Mouse (Mus musculus): ENCODE measurements around the gene Stat6. TPM values are rescaled to one million over a fixed set of nuclear protein-coding genes. Genes with fewer than 3 reads are reported as not detected.
A peak's percentile ranks its signal among the peaks of the same experiment; 100 is the strongest.
"Not testable (repeated sequence)": the region's sequence is repeated elsewhere in the genome, so short reads cannot be mapped to it uniquely, and the experiment has no call there.

The Stat6 gene
- total RNA-seq, 2 experiments from 2014 or later: 41.7 to 42.1 TPM

DNA sequence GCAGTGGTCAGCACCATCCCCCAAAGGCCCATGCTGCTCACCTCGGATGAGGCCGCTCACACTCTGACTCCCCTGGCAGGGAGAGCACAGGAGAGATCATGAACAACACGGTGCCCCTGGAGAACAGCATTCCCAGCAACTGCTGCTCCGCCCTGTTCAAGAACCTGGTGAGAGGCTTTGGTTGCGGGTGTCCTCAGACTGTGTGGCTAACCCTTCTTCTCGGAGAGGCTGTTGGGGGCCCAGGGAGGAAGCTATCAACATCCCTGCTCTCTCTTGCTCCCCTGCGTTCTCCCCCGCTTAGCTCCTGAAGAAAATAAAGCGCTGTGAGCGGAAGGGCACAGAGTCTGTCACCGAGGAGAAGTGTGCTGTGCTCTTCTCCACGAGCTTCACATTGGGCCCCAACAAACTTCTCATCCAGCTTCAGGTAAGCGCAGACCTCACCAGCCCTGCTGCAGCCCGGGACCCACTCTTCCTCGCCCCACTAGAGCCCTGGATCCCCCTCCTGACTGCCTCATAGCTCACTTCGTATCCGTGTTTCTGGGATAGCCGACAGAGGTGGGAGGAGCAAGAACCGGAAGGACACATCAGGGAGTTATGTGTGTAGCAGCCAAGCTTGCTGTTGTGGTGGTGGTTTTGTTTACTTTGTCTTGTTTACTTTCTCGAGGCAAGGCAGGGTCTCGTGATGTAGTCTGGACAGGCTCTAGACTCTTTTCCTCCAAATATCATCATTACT is 10.3 kb downstream of the Stat6 start:
- no peak for DNase-seq

DNA sequence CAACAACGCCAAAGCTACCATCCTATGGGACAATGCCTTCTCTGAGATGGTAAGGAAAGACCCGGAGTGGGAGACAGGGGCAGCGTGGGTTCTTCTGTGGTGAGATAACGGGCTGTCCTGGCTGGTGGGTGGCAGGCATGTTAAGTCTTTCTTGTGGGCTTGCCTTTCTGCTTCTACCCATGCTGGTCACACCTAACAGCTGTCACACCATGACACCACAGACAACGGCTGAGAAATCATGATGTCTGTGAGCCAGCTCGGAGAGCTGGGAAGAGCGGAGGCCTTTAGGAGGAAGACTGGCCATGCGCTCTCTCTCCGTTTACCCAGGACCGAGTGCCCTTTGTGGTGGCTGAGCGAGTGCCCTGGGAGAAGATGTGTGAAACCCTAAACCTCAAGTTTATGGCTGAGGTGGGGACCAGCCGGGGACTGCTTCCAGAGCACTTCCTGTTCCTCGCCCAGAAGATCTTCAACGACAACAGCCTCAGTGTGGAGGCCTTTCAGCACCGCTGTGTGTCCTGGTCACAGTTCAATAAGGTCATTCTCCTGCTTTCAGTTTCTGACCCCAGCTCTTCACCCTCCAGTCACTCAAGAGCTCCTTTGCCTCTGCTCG is 12.3 kb downstream of the Stat6 start:
- no peak for DNase-seq

DNA sequence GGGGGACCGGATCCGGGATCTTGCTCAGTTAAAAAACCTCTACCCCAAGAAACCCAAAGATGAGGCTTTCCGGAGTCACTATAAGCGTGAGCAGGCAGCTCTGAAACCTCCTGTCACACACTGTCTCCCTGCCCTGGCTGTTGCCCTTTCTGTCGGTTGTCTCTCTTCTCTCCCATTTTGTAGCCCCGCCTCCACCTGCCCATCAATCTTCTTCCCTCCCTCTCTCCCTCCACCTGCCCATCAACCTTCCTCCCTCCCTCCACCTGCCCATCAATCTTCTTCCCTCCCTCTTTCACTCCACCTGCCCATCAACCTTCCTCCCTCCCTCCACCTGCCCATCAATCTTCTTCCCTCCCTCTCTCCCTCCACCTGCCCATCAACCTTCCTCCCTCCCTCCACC is 14.8 kb downstream of the Stat6 start:
- DNase-seq: not testable (repeated sequence)

DNA sequence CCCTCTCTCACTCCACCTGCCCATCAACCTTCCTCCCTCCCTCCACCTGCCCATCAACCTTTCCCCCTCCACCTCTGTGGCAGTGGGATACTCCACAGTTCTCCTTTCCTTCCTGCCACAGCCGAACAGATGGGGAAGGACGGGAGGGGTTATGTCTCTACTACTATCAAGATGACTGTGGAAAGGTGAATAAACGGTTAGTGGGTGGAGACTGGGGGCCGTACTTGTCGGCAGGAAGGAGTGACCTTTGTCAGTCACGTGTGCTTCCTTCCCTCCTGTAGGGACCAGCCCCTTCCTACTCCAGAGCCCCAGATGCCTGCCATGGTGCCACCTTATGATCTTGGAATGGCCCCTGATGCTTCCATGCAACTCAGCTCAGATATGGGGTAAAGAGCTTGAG is 15.3 kb downstream of the Stat6 start:
- no peak for DNase-seq

DNA sequence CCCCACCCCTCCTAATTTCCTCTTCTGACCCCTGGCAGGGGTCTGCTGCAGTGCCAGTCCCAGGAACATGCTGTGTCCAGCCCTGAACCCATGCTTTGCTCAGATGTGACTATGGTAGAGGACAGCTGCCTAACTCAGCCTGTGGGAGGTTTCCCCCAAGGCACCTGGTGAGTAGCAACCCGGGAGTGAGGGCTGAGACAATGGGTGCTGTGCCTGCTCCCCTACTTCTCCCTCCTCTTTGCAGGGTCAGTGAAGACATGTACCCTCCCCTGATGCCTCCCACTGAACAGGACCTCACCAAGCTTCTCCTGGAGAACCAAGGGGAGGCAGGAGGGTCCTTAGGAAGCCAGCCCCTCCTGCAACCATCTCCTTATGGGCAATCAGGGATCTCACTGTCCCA is 16.8 kb downstream of the Stat6 start:
- no peak for DNase-seq

DNA sequence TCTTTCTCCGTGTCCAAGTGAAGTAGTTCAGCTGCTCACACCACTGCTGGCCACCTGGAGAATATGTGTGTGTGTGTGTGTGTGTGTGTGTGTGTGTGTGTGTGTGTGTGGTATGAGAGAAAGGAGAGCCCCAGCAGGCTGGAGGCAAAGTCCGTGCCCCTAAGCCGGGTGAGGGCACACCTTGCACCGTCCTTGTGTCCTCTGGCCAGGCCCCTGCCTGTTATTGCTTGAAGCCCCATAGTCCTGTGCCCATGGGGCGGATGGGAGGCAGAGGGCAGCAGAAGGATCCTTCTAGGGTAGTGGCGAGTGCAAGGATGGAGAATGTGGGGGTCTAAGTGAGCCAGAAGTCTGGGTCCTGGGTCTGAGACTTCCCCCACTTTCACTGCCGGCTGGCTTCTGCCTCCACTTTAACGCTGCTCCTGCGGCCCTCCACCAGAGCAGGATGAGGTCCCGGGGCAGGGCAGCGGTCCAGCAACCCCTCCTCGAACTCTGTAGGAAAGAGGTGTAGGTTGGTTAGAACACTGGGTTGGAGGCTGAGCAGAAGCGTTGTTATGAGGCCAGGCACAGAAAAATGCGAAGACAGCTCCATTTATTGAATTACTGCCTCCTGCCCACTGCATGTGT is 18.6 kb downstream of the Stat6 start:
- peak; percentile 52 for DNase-seq

DNA sequence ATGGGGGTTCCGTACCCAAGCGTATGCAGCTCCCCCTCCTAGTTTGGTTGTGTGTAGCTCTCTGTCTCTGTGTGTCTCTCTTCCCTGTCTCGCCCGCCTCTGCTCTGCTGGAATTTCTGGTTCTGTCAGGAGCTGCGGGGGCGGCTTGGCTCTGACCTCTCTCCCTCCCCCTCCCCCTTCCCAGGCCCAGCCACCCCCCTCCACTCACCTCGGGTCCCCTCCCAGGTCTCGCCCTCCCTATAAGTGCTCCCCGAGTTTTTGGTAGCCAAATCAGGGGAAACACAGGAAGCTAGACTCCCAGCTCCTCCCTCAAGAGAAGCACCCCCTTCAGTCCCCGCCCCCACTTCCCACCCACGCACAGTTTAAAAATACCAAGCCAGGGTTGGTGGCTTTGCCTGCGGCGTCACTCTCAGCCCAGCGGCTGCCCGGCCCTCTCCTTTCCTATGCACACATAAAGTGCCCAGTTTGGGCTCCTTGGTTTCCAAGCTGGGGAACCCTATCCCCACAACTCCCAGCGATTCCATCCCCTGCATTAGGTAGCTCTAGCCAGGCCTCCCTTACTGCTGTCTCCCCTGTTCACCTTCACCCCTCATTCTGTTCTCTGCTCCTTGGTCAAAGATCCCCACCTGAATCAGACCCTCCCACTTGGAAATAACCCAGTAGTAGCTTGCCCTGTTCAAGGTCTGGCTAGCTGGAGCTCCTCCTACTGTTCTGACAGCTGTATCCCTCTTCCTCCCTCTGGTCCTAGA is 19.3 kb downstream of the Stat6 start:
- DNase-seq: peak; percentile 80

DNA sequence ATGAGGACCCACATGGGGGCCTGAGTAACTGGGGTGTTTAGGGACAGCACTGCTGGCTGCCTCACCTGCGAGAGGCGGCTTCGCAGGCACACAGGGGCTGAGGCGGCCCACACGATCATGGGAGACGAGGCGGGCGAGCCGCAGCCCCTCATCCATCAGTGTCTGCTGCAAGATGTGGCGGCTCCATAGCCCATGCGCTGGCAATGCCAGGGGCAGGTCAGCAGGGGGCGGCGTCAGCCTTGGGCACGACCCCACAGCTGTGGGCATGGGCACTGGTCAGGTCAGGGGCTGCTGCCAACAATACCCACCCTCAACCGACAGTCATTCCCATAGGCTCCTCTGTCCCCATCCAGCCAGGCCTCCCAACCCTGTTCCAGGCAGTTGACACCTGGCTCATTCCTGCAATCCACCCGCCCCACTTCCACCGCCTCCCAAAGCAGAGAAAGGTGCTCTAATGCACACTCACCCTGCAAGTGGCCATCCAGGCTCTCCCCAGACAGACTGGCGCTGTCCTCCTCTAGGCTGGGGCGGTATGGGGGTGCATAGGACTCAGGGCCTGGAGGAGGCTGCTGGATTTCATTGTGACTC is 20.0 kb downstream of the Stat6 start:
- peak; percentile 55 for DNase-seq

DNA sequence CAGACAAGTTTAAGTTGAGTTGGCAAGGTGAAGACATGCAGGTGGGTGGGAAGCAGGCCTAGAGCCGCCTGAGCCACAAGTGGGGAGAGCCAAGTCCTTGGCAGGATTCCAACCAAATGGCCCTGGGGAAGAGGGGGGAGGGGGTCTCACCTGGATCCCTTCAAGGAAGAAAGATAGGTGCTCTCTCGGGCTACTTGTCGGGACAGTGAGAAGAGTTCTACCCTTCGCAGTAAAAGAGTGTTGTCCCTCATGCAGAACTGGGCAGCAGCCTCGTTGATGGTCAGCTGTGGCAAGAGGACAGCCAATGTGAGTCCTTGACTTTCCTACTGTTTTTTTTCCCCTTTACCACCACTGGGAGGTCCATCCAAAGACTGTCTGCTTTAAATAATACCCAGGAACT is 20.8 kb downstream of the Stat6 start:
- DNase-seq: no peak

DNA sequence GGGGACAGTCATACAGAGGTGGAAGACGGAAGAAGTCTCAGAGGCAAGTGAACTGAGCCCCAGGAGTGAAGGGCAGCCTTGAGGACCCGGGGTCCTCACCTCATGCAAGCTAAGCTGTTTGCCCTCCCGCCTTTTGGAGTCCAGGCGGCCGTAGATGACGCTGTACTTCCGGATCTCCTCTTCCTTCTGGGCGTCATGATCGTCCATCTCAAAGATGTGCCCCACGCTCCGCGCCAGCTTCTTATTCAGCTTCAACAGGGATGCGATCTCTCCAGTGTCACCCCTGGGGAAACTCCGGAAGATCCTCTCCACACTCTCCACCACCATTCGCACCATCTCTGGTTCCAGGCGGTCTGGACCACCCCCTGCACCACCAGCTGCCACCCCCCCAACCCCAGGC is 21.4 kb downstream of the Stat6 start:
- DNase-seq: no peak

DNA sequence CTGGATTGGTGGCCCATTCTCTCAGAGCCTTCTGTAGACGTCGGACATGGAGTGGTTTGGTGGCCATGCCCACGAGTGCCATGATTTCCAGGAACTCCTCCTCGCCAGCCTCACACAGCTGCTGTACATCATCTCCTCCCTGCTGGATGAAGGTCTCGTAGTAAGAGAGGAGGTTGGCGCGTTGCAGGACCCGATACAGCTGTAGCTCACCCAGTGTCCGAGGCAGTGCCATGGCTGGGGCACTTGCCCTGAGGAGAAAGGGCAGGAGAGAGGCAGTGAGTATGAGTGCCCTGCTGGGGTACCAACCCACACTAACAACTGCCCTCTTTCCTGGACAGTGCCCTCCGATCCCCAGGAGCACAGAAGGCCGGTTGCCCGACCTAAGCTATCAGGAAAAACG is 22.1 kb downstream of the Stat6 start:
- DNase-seq: no peak

DNA sequence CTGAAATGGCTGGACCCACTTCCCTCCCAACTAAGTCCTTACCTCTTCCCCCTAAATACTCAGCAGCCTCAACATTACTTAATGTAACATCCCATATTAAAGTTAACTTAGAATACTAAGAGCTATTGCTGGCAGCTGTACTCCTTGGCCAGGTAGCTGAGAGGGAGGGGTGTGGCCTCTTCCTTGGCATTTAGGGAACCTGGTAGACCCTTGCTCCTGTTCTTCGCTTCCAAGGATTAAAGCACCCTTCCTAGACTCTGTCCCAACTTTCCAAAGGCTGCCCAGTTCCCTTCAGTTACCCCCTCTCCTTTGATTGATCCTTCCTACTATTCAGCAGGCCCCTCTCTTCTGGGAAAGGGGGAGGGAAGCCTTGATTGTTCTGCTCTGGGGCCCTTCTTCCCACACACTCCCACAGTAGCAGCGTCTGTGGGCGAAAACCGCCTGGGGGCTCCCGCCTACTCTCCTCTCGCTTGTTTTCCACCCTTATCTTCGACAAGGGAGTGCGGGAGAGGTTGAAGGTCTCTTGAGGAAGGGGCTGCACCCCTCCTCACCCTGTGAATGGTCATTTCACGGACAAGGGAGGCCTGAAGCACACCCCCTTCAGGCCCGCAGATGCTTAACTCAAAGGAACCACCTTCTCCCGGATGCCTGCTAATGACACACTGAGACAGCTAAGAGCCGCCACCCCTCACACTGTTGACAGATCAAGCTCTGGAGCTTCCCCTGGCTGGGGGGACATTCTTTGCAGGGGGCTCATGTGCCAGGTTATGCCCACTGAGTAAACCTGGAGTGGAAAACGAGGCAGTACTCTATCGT is 22.8 kb downstream of the Stat6 start:
- DNase-seq: no peak

DNA sequence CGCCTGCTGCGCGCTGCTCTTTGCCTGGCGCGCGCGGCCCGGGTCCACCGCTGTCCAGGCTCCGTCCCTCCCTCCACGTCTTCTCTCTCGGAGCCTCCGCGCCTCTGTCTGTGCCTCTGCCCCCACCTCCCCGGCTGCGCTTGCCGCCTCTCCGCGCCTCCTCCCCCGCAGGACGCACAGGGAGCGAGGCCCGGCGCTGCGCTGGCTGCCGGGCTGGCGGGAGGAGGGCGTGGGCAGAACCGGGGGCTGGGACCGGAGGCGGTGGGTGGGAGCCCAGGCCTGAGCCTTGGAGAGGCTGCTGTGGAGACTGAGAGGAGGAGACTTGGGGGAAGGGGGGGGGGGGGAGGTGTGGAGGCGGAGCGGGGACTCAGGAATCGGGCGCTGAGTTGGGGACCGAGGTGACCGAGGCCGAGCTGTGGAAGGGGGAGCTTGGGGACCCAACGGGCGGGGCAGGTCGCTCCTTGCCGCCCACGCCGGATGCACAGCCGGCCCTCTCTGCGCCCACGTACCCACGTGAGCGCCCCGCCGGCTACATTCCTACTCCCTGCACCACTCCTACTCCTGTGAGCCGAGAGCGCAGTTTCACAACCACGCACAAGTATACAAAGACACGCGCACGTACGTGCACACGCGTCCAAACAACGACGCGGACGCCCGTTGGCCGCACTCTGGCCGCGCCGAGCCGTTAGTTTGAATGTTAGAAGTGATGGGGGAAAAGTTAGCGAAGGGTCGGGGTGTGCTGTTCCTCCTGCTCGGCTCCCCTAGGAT is 23.9 kb downstream of the Stat6 start, which contains the start of gene Nemp1:
TSS of gene Nemp1 (plus strand) at position 401 of the 768 bp plus-strand sequence.
- peak; percentile 88 for DNase-seq

DNA sequence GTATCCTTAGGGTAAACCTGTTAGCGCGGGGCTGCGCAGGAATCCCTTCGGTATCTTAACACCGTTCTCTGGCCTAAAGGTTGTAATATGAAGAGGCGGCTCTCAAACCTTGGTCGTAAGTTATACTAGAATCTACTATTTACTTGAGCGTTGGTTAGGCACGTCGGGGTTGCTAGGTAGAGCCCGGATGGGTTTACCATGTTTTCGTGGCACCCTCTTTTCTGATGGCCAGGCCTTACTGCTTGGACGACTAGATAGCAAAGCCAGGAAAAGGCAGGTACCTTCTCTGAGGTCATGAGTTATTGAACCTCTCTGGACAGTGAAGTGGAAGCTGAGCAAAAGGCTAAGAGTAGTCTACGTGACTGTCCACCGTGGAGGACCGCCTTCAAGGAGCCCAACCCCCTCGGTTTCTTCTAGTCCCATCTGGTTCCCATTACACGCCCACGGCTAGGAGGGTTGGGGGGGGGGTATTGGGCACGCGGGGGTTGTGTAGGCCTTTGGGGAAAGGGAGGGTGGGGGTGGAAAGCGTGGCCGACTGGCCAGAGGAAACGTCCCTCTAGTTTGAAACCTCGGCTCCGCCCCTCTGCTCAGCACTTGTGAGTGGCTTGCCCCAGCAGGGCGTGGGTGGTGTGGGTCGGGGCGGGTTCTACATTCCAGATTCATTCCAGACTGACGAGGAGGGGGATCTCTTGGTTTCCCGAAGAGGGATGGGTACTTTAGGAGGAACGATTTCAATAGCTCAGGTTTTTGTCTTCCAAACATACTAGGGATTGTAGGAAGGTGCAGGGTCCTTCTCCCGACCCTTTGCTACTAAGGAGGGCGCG is 24.7 kb downstream of the Stat6 start:
- DNase-seq: peak; percentile 91

DNA sequence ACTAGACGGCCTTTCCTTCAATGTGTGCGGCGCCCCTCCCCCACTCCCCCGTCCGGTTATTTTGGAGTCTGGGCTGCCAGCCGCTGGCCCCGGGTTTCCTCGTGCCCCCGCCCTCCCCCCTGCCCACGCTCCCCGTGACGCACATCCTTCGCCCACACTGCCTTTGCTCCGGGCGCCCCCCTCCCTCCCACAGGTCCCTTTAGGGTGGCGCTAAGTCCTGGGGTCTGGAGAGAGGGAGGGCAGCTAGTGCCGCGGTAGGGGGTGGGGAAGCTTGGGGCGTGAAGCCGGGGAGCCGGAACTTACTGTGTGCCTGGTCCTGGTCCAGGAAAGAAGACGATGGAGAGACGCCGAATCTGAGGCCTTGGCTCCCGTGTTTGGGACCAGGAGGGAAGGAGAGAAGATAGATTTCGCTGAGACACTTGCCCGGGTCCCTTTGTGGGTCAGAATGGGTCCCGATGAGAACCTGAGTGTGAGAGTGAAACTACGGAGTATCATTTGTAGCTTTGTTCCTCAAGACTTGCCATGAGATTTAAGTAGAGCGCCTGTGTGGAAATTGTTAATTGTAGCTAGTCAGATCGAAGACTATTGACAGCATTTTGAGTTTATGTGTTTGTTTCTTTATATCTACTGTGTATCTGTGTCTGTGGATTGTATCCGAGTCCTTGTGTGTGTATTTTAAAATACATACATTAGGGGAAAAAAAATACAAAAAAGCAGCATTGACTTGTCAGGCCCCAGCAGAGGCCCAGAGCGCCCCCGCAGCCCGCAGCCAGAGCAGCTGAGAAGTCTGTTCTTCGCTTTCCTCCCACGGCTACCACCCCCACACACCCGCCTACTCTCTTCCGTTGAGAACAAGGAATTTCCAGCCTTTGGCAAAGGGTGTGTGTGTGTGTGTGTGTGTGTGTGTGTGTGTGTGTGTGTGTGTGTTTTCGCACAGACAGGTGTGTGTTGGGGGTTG is 25.6 kb downstream of the Stat6 start, which contains the start of gene Nab2:
TSS of gene Nab2 (minus strand) at position 476 of the 958 bp plus-strand sequence.
- peak; percentile 88 for DNase-seq

DNA sequence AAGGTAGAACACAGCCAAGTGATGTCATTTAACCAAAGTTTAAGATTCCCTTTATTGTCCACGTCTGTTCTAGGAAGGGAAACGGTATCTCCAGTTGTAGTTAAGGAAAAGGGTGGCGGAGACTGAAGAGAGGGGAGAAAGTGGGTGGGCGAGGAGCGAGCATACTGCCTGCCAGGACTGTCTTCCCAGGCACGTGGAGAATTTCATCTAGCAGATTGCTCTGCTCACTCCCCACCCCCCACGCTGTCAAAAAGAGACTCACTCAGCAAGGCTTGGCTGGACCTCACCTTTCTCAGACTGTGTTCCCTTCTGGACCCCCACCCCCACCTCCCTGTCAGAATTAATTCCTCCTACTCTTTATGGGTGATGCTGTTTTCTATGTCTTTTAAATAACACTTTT is 26.4 kb downstream of the Stat6 start:
- DNase-seq: peak; percentile 59

DNA sequence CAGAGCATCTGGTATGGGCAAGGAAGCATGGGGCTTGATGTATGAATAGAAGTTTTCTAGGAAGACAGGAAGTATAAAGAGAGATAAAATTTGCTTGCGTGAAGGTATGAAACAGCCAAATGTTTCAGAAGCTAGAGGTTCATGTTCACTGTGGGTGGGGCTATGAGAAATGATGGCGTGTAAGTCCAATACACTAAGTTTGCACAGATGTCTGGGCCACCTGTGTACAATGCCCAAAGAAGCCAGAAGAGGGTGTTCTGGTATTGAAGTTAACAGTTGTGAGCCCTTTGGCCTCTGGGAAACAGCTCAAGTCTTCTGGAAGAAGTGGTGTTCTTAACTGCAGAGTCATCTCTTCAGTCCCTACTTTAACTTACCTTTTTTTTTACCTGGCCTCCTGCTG is 27.4 kb downstream of the Stat6 start:
- no peak for DNase-seq

DNA sequence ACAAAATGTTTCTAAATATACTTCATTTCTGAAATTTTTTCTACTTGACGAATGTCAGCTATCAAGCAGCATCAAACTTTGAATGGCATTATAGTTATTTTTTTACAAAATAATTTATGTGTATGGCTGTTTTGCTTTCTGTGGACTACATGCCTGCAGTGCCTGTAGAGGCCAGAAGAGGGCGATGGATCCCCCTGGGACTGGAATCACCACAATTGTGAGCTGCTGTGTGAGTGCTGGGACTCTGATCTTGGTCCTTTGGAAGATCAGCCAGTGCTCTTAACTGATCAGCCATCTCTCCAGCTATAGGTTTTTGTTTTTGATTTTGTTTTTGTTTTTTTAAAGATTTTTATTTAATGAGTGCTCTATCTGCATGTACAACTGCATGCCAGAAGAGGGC is 28.5 kb downstream of the Stat6 start:
- DNase-seq: peak; percentile 55
